Mouse (Mus musculus) right cerebral cortex, postnatal 14 days (tissue): Measurements from ENCODE around the gene Col15a1.

ENCODE experiments used
- DNase-seq: peaks from one replicate; pipeline ENCODE4 v3.0.0; 2022

Col15a1 gene

GRCm38 (mm10) chr4:47353416-47354111 lies 145.6 kb downstream of the Col15a1 start:
- no peak for DNase-seq

GRCm38 (mm10) chr4:47354304-47354703 lies 146.3 kb downstream of the Col15a1 start:
- DNase-seq: no peak

- DNase-seq: no peak
These were observed 154.7 kb downstream of the Col15a1 start for GRCm38 (mm10) chr4:47362662-47363061.
